Mouse (Mus musculus): ENCODE measurements around the gene Btg2.

The Btg2 gene

DNA sequence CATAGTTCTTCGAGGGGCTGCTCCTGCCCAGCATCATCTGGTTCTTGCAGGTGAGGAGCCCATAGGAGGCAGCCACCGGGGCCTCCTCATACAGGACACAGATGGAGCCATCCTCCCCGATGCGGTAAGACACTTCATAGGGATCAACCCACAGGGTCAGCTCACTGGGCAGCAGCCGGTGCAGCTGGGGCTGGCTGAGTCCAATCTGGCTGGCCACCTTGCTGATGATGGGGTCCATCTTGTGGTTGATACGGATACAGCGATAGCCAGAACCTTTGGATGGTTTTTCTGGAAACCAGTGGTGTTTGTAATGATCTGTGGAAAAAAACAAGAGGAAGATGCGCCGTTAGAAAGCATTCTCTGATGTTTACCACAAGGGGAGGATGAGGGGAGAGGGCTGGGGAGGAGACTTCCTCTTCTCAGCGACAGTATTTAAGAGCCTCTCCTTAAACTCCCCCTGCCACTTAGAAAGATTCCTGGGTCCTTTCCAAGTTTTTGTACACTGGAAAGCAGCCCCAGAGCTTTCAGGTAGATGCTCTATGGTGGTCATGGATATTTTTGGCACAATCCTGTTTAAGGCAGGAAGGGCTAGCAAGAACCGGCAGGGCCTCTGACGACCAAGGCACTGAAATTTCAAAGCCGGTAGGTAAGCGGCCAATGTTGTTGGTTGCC is 1.4 kb downstream of the Btg2 start:
- peak; percentile 54 for DNase-seq

DNA sequence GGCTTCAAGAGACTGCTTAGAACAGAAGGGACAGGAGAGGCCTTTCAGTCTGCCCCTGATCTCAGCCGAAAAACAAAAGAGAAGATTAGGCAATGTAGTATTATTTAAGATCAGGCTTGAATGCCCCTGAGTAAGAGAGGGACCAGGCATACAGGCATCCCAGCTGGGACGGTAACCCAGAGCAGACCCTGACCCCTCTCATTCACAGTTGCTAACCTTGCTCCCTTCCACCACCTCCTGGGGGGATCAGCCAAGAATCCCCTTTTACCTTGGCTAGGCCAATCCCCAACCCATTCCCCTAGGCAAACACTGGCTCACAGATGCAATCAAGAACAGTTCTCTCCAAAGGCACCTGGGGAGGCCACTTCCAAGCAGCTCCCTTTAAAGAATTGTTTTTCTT is 2.1 kb downstream of the Btg2 start:
- no peak for DNase-seq

DNA sequence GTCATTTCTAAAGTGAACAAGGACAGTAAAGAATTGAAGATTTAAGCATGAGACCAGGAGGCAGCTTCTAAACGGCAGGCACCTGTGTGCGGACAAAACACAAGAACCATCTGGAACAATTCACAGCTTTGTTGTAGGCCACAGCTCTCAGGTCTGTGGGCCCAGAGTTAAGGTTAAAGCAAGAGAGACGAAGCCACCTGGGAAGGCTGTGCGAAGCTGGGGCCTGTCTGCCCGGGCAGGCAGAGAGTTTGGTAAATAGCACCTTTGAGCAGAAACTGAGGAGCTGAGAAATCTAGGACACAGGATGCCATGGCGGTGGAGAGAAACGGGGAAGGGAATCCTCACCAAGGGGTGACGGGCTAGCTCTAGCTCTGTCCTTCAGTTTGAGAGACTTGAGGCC is 3.4 kb downstream of the Btg2 start:
- no peak for DNase-seq

DNA sequence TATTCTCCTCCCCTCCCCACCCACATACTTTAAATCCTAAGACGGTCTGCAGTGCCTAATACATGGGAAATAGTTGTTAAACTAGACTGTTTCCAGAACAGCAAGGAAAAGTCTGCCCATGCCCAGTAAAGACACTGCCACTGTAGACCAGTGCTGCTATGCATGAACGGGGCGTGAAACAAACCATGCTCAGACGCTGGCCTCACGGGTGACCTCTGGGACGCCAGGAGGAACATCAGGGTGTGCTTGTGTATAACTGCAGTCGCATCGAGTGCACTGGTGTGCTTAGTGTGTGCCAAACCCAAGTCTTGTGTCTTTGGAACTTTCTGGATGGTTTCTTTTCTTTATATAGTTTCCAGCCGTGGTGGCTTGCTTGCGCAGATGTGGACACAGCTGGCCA is 4.3 kb downstream of the Btg2 start:
- no peak for DNase-seq

DNA sequence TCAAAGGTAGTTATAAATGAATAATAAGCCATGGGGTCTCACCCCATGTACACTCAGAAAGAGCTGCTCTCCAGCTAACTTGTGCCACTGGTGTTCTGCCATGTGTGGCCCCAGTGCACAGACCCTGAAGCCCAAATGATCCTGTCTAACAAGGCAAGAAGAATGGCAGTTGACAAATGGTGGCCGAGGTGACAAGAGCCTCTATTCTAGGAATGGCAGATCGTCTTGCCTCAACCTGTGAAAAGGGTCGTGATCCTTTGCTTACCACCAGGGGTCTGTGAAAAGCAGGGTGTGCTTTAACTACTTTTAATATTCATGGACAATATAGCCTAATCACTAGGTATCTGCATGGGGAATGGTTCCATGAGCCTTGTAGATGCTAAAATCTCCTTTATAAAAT is 4.7 kb downstream of the Btg2 start:
- no peak for DNase-seq

DNA sequence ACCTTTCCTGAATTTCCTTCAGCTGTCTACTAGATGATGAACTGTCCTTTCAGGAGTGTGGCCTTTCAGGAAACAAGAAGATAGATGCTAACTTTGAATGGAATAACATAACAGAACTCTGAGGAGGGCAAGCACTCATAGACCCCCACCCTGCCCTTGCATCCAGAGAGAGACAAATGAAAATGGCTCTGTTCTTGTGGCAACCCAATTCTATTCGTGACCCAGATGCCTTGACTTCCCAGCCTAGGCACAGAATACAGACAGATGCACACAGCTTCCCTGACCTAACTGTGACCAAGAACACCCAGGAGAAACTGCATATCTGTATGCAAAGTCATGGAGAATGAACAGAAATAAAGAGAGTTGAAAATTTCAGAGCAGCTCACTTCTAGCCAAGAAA is 5.3 kb downstream of the Btg2 start:
- DNase-seq = no peak

DNA sequence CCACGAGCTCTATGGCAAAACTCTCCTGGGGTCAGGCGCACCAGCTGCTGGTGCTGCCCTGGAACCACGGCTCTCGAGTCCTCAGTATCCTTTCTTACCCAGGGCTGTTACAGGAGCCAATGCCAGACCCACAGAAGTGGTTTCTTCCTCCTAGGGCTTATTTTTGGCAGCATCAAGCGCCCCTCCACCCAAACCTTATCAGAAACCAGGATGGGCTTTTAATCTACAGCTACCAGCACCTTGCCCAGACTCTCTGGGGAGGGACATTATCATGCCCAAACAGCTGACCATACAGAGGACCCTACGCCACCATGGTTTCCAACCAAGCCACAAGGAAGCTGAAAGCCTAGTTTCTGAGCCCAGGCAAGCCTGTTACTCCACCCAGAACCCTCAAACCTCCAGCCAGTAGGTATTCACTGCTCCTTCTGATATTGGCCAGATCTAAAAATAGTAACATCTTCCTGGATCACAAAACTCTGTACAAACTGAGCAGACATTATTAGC is 5.8 kb downstream of the Btg2 start:
- DNase-seq = no peak

DNA sequence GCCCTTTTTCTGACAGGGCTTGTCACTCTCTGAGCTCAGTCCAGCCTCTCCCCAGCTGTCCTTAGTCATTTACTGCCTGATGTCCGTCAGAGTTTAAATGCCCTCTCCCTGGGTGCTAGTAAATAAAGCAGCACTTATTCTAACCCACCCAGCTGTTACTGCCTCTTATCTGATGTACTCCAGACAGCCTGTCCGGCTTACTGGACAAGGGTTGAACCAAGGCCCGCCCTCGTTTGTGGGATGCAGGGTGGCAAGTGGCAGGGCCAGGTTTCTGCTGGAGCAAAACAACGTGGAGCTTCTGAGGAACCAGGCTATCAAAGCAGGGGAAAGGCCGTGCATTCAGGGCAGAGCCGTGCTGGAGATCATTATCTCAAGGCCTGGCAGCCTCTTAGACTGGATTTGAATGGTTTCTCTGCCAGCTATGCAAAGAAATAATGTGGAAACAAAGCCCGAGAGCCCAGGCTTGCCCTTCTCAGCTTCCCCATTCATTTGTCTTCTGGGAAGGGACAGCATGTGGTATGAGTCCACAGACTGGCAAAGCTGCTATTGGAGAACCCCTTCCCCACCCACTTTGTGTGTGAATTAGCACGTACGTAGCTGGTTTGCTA is 7.4 kb downstream of the Btg2 start:
- no peak for DNase-seq

DNA sequence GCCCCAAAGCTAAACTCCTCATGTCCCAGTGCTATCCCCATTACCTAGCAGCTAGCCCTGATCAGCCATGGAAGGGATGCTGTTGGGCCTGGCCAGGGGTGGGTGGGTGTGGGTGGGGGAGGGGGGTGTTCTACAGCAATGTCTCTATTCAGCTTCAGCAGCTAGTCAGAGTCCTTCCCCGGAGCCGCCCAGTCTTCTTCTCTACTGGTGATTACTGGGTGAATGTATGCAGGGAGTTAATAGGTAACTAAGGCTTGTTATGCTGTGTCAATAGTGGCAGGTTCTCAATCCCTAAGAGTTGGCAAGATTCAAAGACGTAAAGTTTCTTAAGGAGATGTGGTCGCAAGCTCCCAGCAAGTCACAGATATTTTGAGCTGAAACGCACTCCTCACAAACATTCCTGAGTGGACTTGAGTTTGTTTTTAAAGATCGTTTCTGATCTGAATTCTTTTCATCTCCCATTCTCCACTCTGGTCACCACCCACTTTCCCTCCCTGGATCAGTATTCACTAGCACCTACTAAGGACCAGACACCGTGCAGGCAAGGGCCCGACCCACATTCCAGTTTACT is 8.7 kb downstream of the Btg2 start:
- no peak for DNase-seq

DNA sequence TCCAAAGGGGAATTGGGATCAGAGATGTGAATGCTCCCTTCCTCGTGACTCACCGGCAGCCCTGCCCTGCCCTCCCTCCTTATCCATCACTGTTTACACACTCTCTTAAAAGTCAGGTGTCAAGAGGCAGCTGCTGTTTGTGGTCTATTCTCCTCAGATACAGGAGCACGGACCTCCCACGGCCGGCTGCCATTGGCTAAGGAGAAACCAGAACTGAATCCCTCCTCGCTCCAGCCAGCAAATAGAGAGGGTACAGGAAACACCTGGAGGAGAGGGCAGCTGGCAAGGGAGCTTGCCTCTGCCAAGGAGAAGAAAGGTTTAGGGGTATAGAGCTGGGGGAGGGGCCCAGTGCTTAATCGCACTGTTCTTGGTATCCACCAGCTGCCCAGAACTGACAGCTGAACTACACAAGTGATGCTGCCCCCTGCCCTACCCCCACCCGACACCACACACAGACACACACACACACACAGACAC is 11.7 kb downstream of the Btg2 start:
- no peak for DNase-seq

DNA sequence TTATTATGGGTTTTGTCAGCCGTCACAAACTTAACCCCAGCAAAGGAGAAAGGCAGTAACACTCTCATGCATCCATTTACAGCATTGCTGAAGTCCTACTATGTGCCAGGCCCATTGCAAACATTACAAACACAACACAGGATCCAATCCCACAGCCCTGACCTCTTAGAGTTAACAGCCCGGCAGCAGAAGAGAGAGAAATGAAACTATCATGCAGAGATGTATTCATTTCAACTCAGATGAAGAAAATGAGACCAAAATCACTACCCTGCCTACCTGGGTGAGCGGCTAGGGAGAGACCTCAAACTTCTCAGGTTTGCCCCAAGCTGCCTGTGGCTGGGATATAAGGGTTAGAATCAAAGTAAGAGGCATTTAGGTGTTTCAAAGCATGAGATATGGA is 12.4 kb downstream of the Btg2 start:
- no peak for DNase-seq

DNA sequence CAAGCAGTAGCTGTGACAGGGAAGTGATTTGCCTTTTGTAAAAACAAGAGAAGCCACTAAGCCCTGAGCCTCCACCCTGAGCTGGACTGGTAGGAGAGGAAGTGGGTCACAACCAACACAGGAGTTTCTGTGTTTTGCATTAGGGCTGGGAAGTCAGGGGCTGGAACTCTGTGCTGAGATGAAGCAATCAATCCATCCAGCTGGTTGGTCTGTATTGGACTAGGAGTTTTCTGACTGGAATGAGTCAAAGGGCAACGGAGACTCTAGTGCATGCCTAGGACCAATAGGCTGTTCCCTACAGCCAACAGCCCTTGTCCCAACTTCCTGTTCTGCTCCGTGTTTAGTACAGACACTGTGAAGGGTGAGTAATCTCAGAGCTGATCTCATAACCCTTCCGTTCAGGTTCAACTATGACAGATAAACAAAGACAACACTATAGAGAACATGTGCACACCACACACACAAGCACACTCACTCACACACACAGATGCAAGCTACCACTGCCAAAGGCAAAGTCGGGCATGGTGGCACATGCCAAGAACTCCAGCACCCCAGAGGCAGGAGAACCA is 13.6 kb downstream of the Btg2 start:
- no peak for DNase-seq

DNA sequence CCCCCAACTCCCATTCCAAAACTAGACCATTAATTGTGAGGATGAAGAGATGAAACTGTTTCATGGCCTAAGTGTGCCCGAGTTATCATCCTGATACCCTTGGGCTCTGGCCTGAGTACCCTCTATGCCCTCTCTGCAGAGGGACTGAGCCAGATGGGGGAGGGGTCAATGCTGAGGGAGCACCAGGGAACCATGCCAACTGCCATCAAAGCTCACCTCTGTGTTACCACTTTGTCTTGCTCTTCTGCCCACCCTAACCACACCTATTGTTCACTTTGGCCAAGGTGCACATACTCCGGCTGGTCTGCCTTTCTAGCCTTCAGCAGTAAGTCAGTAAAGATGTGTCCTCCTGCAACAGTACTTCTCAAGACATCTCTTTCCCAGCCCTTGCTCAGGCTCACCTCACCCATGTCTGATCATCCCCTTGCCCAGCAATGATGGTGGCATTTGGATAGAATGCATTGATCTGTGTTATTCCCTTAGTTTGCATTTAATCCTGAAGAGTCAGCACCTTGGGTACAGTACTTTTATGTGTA is 14.6 kb downstream of the Btg2 start:
- no peak for DNase-seq

DNA sequence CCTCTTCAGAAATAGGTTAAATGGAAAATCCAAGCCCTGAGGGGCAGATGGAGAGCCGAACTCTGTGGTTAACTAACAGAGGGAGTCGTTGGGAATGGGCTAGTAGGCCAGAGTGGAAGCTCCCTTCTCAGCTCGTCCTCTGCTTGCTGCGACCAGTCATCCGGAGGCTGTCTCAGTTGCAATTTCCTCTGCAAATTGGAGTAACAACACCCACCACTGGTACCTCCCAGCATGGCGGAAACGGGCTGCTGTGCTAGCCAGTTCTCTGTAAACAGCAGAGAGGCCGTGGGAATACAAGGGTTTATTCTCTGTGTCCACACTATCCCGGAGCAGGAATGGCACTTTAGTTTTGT is 15.2 kb downstream of the Btg2 start:
- no peak for DNase-seq

DNA sequence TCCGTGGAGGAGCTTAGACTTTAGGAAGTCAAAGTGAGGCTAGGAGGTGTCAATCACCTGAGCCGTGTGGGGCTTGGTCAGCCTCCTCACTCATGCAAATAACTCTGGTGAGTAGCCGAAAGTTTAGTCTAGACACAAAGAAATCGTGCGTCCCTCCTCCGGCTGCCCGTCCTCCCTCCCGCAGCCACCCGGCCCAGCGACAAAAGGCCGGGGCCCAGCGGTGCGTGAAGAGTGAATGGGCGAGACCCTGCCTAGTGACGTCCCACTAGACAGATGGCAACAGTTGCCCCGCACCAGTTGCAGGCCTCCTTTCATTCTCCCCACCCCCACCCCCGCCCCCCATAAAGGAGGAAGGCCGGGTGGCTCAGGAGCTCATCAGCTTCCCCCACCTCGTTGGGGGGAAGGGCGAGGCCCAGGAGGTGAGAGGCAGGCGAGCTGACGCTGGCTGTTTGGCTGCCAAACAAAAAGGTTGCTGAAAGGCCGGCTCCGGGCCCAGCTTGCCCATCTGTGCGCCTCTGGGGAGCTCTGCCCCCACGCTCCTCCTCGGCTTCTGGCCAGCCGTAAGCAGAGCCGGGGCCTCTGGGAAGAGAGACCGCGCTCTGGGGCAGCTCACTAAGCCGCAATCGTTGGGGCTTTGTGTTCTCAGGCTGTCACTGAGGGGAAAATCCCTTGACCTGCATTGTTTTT is 15.7 kb downstream of the Btg2 start:
- DNase-seq = no peak

DNA sequence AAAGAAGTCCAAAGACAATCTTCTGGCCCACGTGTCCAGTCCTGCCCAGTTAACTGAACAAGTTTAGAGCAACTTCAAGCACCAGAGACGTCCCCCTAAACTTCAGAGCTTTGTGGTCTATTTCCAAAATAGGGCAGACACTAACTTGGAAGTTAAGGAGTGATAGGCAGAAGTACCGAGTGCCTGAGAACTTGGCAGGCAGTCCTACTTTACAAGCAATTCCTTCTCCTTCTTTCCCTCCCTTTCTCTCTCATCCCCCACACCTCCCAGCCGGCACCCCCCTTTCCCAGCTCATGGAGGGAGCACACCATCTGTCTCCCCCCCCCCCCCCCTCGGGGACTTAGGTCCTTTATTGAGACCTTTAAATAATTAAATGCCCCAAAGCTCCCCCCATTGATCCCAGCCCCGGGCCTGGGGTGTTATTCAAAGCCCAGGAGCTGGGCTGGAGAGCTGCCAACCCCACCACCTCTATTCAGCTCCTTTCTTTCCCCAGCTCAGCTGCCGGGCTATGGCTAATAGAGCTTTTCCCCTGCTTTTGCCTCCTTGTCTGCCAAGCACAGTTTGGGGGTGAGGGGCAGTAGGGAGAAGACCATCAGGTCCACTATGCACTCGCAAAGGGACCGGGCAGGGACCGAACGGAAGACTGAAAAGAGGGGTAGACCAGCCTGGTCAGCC is 16.4 kb downstream of the Btg2 start:
- no peak for DNase-seq

DNA sequence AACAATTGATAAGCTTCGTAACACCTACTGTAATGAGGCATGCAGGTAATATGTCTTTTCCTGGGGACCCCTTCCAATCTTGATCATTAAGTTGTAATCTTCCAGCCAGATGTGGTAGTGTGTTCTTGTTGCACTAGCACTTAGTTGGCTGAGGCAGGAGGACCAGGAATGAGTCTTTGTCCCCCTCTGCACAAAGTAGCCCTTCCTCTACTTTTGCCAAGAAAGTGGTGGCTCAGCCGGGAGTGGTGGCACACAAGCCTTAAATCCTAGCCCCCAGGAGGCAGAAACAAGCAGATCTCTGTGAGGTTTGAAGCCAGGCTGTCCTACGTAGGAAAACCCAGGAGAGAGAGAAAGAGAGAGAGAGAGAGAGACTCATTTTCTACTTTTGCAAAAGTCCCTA is 17.0 kb downstream of the Btg2 start:
- no peak for DNase-seq

DNA sequence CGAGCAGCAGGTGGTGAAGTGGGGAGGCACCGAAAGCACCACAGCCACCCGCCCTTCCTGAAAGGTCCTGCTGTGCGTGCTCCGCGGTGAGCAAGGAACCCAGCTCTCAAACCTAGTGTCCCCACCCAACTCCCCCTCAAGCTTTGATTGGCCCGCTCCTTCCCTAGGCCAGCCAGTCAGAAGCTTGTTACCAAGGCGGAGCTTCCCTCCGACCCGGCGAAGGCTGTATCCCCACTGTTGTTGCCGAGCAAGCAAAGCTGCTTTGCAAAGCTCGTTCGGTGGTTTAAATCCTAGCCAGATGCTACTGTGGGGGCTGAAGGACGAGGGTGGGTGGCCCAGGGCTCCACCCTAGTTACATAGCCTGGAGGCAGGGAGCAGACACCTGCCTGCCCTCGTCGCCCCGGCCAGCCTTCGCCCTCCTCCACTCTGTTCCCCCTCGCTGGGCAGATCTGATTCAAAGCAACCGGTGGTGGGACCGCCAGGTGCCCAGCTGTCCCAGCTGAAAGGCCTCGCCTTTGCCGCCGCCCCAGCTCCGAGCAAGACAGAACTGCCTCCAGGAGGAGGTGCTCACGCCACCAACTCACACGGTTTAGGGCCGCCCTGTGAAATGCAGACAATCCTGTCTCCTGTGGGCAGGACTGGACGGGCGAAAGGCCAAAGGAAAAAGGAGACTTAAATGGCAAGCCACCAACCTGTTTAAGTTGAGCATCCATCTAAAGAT is 17.9 kb downstream of the Btg2 start:
- DNase-seq = peak; percentile 85

DNA sequence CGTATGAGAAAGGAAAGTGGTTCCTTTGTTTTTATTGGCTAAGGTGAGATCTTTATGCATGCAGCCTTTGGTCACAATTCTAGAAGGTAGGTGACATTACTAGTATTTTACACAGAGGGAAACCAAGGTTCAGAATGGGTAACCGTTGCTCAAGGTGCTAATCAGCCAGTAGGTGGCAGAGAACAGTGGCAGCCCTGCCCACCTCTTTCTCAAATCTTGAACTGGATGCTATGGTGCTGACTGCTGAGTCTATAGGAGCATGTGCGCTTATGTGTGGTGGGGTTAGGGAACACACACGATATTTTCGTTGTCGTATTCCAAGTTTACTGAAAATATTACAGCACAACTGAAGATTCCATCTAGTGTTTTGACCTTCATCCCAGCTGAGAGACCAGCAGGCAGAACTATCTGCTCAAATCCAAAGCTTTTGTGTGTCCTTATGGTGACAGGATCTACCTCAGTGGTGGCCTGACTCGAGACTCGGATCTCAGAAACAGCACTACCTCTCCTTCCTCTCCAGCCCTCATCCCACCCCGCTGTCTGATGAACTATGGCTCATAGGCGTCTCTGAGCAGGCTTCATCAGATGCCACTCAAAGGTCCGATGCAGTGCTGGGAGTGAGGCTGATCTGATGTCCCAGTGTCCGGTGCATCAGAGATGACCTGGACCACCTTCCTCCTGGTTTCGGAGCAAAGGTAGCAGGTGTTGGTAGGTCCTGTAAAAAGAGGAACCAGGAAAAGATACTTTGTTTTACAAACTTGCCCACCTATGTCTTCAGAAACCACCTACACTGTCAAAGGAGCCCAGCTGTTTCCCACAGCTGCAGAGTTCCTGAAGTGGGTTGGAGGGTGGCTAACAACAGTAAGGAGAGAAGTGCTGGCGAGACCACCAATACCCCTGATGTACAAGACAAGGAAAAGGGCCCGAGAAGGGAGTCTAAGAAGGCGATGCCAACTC is 18.9 kb downstream of the Btg2 start:
- DNase-seq = no peak

DNA sequence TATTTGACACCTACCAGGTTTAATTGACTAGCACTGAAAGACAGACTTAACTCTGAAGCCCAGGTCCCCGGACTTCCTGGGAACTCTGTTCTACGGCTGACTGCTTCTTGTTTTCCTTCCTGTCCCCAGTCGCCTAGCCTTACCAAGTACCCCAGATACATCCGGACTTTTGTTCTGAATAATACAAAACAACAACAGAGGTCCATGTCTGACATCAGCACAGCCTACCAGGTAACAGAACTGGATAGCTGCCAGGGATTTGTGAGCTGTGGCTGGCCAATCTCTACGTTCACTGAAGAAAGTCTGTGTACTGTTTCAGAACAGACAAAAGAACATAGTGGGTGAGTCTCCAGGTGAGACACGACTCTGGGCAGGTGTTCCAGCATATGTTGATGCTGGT is 20.1 kb downstream of the Btg2 start:
- DNase-seq = no peak

DNA sequence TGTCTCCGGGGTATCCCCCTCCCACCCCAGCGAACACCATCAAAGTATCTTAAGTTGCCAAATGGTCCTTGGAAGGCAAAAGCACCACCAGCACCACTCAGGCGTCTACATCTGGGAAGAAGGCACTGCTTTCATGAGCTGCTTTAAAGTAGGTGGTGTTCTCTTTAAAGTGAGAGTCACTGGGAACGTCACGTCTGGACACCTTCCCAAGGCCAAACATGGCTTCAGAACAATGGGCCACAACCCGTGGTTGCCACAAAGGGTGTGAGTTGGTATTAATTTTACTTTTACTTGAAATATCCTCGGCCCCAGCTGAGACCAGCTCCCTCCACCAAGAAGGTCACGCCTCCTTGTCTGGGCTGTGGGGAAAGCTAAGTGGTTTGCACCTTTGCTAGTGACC is 21.2 kb downstream of the Btg2 start:
- no peak for DNase-seq
